Mouse (Mus musculus): Measurements from ENCODE around the gene Osbpl10.

Osbpl10 gene

GRCm38 (mm10) chr9:115224744-115225354, 246.5 kb downstream of the Osbpl10 start:
- TF ChIP-seq GATA4 (IDR thresholded peaks at IDR 0.05; ENCODE audit: insufficient replicate concordance, low read length), result no peak

GRCm38 (mm10) chr9:115229145-115229544, 250.8 kb downstream of the Osbpl10 start:
- no peak for TF ChIP-seq GATA4 (IDR thresholded peaks at IDR 0.05; ENCODE audit: insufficient replicate concordance, low read length)

GRCm38 (mm10) chr9:115229676-115230075, 251.3 kb downstream of the Osbpl10 start:
- TF ChIP-seq GATA4 (IDR thresholded peaks at IDR 0.05; ENCODE audit: insufficient replicate concordance, low read length), result no peak

GRCm38 (mm10) chr9:115230141-115230540, 251.8 kb downstream of the Osbpl10 start:
- no peak for TF ChIP-seq GATA4 (IDR thresholded peaks at IDR 0.05; ENCODE audit: insufficient replicate concordance, low read length)

- TF ChIP-seq GATA4 (IDR thresholded peaks at IDR 0.05; ENCODE audit: insufficient replicate concordance, low read length), result no peak
Observed at GRCm38 (mm10) chr9:115231476-115231875, 253.1 kb downstream of the Osbpl10 start.

- no peak for TF ChIP-seq GATA4 (IDR thresholded peaks at IDR 0.05; ENCODE audit: insufficient replicate concordance, low read length)
Observed at GRCm38 (mm10) chr9:115233721-115234120, 255.4 kb downstream of the Osbpl10 start.

GRCm38 (mm10) chr9:115234561-115234960, 256.2 kb downstream of the Osbpl10 start:
- TF ChIP-seq GATA4 (IDR thresholded peaks at IDR 0.05; ENCODE audit: insufficient replicate concordance, low read length), result no peak

- TF ChIP-seq GATA4 (IDR thresholded peaks at IDR 0.05; ENCODE audit: insufficient replicate concordance, low read length), result no peak
Observed at GRCm38 (mm10) chr9:115236352-115236841, 258.0 kb downstream of the Osbpl10 start.

- no peak for TF ChIP-seq GATA4 (IDR thresholded peaks at IDR 0.05; ENCODE audit: insufficient replicate concordance, low read length)
Observed at GRCm38 (mm10) chr9:115237943-115238342, 259.6 kb downstream of the Osbpl10 start.

- TF ChIP-seq GATA4 (IDR thresholded peaks at IDR 0.05; ENCODE audit: insufficient replicate concordance, low read length), result no peak
Observed at GRCm38 (mm10) chr9:115239861-115240260, 261.5 kb downstream of the Osbpl10 start.

- TF ChIP-seq GATA4 (IDR thresholded peaks at IDR 0.05; ENCODE audit: insufficient replicate concordance, low read length), result no peak
Observed at GRCm38 (mm10) chr9:115243630-115244029, 265.3 kb downstream of the Osbpl10 start.

GRCm38 (mm10) chr9:115245092-115245491, 266.7 kb downstream of the Osbpl10 start:
- no peak for TF ChIP-seq GATA4 (IDR thresholded peaks at IDR 0.05; ENCODE audit: insufficient replicate concordance, low read length)

GRCm38 (mm10) chr9:115249145-115249544, 270.8 kb downstream of the Osbpl10 start:
- TF ChIP-seq GATA4 (IDR thresholded peaks at IDR 0.05; ENCODE audit: insufficient replicate concordance, low read length), result no peak

GRCm38 (mm10) chr9:115257733-115258286, 279.4 kb downstream of the Osbpl10 start:
- no peak for TF ChIP-seq GATA4 (IDR thresholded peaks at IDR 0.05; ENCODE audit: insufficient replicate concordance, low read length)

- no peak for TF ChIP-seq GATA4 (IDR thresholded peaks at IDR 0.05; ENCODE audit: insufficient replicate concordance, low read length)
Observed at GRCm38 (mm10) chr9:115259866-115260265, 281.5 kb downstream of the Osbpl10 start.

GRCm38 (mm10) chr9:115260464-115260863, 282.1 kb downstream of the Osbpl10 start:
- no peak for TF ChIP-seq GATA4 (IDR thresholded peaks at IDR 0.05; ENCODE audit: insufficient replicate concordance, low read length)

- TF ChIP-seq GATA4 (IDR thresholded peaks at IDR 0.05; ENCODE audit: insufficient replicate concordance, low read length), result no peak
Observed at GRCm38 (mm10) chr9:115261456-115261855, 283.1 kb downstream of the Osbpl10 start.

Measured in liver, adult (tissue).